Mouse (Mus musculus) liver, embryonic 15.5 days (tissue): ENCODE results near the gene Htr6. TPM values are rescaled to one million over a fixed set of nuclear protein-coding genes. Genes with fewer than 3 reads are reported as not detected.

Experiments used
- ATAC-seq: fragments of 200-750 bp; cut with Nextera tagmentation; 2 replicates; pipeline ENCODE4 v1.8.0; 2017; ENCODE audit warnings: moderate number of reproducible peaks, mild to moderate bottlenecking, moderate library complexity; ENCODE audit not compliant: insufficient read depth
- H3K27ac ChIP-seq: fragments of 300-500 bp; sonication (generic); replicated peaks from 2 replicates; pipeline ENCODE4 v1.5.1; 2015; ENCODE audit warnings: mild to moderate bottlenecking, inconsistent platforms
- H3K27me3 ChIP-seq: fragments of 300-500 bp; sonication (generic); 2 replicates; pipeline ENCODE4 v1.6.1; 2015; ENCODE audit warnings: mild to moderate bottlenecking, inconsistent platforms
- H3K36me3 ChIP-seq: fragments of 300-500 bp; sonication (generic); replicated peaks from 2 replicates; pipeline ENCODE4 v1.6.1; 2015; ENCODE audit warnings: moderate library complexity, mild to moderate bottlenecking, inconsistent platforms
- H3K4me1 ChIP-seq: fragments of 300-500 bp; sonication (generic); replicated peaks from 2 replicates; pipeline ENCODE4 v1.6.1; 2015; ENCODE audit warnings: inconsistent platforms
- H3K4me2 ChIP-seq: fragments of 300-500 bp; sonication (generic); 2 replicates; pipeline ENCODE4 v1.6.1; 2015; ENCODE audit warnings: moderate library complexity, mild to moderate bottlenecking, inconsistent platforms
- H3K4me3 ChIP-seq: fragments of 300-500 bp; sonication (generic); replicated peaks from 2 replicates; pipeline ENCODE4 v1.5.1; 2015; ENCODE audit warnings: mild to moderate bottlenecking, inconsistent platforms
- H3K9ac ChIP-seq: fragments of 300-500 bp; sonication (generic); 2 replicates; pipeline ENCODE4 v1.6.1; 2015; ENCODE audit warnings: moderate library complexity, mild to moderate bottlenecking, inconsistent platforms
- H3K9me3 ChIP-seq: fragments of 300-500 bp; sonication (generic); replicated peaks from 2 replicates; pipeline ENCODE4 v1.6.1; 2016; ENCODE audit warnings: inconsistent platforms
- WGBS: fragments of 180-500 bp; shearing (Covaris S2); methylation state at CpG from one replicate; pipeline ENCODE4 v1.1.7; 2015; ENCODE audit warnings: mixed read lengths; ENCODE audit not compliant: insufficient replicate concordance; 5-methylcytosine and 5-hydroxymethylcytosine counted together
- polyA plus RNA-seq: library from polyadenylated mRNA; unstranded; fragments of >200 nt; fragmentation: Nextera tagmentation; extraction: Ambion mirVana; gene quantifications from 2 replicates; pipeline ENCODE4 v1.2.1, GENCODE M21; 2015

Htr6 gene
- polyA plus RNA-seq, 1 experiment from 2014 or later: not detected

DNA sequence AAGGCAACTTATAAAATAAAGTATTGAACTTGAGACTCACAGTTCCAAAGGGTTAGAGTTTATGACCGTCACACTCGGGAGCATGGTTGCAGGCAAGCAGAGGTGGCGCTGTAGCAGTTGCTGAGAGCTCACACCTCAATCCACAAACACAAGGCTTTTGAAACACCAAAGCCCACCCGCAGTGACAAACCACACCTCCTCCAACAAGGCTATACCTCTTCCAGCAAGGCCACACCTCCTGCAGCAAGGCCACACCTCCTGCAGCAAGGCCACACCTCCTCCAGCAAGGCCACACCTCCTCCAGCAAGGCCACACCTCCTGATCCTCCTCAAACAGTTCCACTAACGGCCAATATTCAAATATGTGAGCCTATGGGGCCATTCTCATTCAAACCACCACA lies 30.8 kb downstream of the Htr6 start:
- Histone ChIP-seq H3K9ac (no peak overlapping the region), H3K36me3 (no peaks in the 10 kb centered on the region), H3K27ac (no peak overlapping the region), H3K27me3 (0 out of 2 replicates have a peak, but pooled peaks cover 6% of the 10 kb centered on the region), H3K4me1 (no peaks in the 10 kb centered on the region), H3K9me3 (no peaks in the 10 kb centered on the region), H3K4me3 (no peak overlapping the region), H3K4me2 (no peak overlapping the region)
- 73% methylated on average over 5 of the region's 5 CpGs for WGBS
- no peak for ATAC-seq

- 0 out of 2 replicates have a peak, but pooled peaks cover 9% of the 10 kb centered on the region for H3K27me3 ChIP-seq
- H3K4me2 ChIP-seq: no peak overlapping the region
- H3K9me3 ChIP-seq: no peaks in the 10 kb centered on the region
- H3K36me3 ChIP-seq: no peaks in the 10 kb centered on the region
- no peak overlapping the region for H3K9ac ChIP-seq
- ATAC-seq: no peak
- H3K4me1 ChIP-seq: no peaks in the 10 kb centered on the region
- WGBS: 46% methylated on average over 2 of the region's 2 CpGs
- no peak overlapping the region for H3K4me3 ChIP-seq
- H3K27ac ChIP-seq: no peak overlapping the region
Measured at GRCm38 (mm10) chr4:139043600-139043999, 31.8 kb downstream of the Htr6 start.

DNA sequence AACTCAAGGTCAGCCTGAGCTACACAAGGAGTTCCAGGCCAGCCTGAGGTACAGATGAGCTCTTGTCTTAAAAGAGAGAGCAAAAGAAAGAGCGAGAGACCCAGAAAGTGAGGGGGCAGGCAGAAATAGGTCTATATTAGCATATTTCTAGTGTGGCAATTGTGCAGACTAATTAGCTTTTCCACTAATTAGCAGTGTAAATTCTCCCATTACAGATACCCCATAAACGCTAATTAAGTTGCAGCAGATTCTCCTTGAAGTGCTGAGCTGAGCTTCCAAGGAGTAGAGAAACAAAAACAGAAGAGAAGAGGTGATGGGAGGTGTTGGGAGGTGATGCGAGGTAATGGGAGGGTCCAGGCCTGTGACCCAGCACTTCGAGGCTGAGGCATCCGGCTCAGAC lies 32.8 kb downstream of the Htr6 start:
- no peaks in the 10 kb centered on the region for H3K9me3 ChIP-seq
- WGBS: 57% methylated on average over 5 of the region's 5 CpGs
- no peaks in the 10 kb centered on the region for H3K4me1 ChIP-seq
- no peak overlapping the region for H3K4me2 ChIP-seq
- H3K36me3 ChIP-seq: no peaks in the 10 kb centered on the region
- no peak overlapping the region for H3K4me3 ChIP-seq
- no peak overlapping the region for H3K9ac ChIP-seq
- ATAC-seq: no peak
- H3K27me3 ChIP-seq: 0 out of 2 replicates have a peak, but pooled peaks cover 9% of the 10 kb centered on the region
- H3K27ac ChIP-seq: no peak overlapping the region

- ATAC-seq: no peak
- 15% methylated on average over 10 of the region's 10 CpGs for WGBS
- no peaks in the 10 kb centered on the region for H3K4me1 ChIP-seq
- no peak overlapping the region for H3K27ac ChIP-seq
- no peak overlapping the region for H3K9ac ChIP-seq
- H3K36me3 ChIP-seq: peaks cover 7% of the 10 kb centered on the region; the same call in 1 of the 2 replicates
- no peak overlapping the region for H3K4me2 ChIP-seq
- H3K27me3 ChIP-seq: 0 out of 2 replicates have a peak, but pooled peaks cover 9% of the 10 kb centered on the region
- no peaks in the 10 kb centered on the region for H3K9me3 ChIP-seq
- H3K4me3 ChIP-seq: no peak overlapping the region
Measured at GRCm38 (mm10) chr4:139040084-139040839, 35.1 kb downstream of the Htr6 start.

DNA sequence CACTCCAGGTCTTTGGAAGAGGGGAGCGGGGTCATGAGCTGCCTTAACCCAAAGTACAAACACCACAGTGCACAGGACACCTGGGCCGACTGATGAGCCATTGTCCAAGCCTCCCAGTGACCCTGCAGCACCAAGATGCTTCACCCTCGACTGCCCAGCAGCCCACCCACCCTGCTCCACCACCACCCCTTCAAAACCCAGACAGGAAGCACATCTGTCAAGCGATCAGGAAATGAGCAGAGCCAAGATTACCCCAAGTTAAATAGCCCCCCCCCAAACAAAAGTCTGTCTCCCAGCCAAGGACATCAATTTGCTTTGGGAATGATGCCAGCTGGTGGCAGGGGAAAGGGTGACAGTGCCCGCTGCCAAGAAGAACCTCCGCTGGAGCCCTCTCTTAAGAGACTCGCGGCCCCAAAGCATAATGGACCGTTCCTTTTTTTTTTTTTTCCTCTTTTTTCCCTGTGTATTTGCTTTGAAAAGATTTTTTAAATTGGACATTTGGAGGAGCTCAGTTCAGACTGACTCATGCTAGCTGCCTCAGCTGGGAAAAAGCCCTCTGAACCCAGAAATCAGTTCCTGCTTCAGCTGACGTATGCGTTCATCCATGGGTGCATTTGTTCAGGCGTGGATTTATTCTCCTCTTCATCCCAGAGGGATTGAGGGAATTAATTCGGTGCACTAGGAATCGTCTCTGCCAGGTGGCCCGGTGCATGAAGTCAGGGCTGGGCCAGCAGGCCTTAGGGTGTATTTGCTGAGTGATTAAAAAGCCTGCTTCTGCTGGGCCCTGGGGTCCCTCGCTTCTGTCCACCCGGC lies 37.4 kb downstream of the Htr6 start:
- 0 out of 2 replicates have a peak, but pooled peaks cover 9% of the 10 kb centered on the region for H3K27me3 ChIP-seq
- ATAC-seq: no peak

GRCm38 (mm10) chr4:139035799-139036198 lies 39.6 kb downstream of the Htr6 start:
- no peak overlapping the region for H3K9ac ChIP-seq
- H3K4me1 ChIP-seq: no peaks in the 10 kb centered on the region
- H3K4me2 ChIP-seq: no peak overlapping the region
- peaks cover 7% of the 10 kb centered on the region; the same call in 1 of the 2 replicates for H3K36me3 ChIP-seq
- no peak for ATAC-seq
- no peaks in the 10 kb centered on the region for H3K9me3 ChIP-seq
- H3K27ac ChIP-seq: no peak overlapping the region
- H3K4me3 ChIP-seq: no peak overlapping the region
- 78% methylated on average over 3 of the region's 3 CpGs for WGBS
- H3K27me3 ChIP-seq: 0 out of 2 replicates have a peak, but pooled peaks cover 9% of the 10 kb centered on the region

More for the DNA sequence above, 37.4 kb downstream of the Htr6 start:
- Histone ChIP-seq H3K4me2 (no peak overlapping the region), H3K4me1 (no peaks in the 10 kb centered on the region), H3K9me3 (no peaks in the 10 kb centered on the region), H3K4me3 (no peak overlapping the region), H3K27ac (no peak overlapping the region), H3K36me3 (peaks cover 7% of the 10 kb centered on the region; the same call in 1 of the 2 replicates), H3K9ac (no peak overlapping the region)
- 61% methylated on average over 17 of the region's 17 CpGs for WGBS

DNA sequence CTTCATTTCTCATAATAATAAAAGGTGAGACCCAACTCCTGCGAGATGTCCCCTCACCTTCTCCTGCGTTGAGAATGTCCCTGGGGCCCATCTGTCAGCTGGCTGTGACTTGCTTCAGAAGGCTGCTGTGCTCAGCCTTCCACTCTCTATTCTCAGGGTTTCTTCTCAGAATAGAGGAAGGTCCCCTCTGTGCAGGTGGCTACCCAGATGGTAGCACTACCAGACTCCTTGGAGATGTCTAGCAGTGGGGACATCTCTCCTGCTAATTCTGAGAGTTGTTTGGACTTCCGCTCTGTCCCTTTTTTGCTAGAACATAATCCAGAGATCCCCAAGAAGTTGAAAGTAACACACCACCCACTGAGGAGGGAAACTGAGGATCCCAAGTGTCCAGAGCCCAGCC lies 40.4 kb downstream of the Htr6 start:
- 0 out of 2 replicates have a peak, but pooled peaks cover 7% of the 10 kb centered on the region for H3K27me3 ChIP-seq

GRCm38 (mm10) chr4:139034540-139034939 lies 40.8 kb downstream of the Htr6 start:
- H3K4me1 ChIP-seq: no peaks in the 10 kb centered on the region
- H3K4me3 ChIP-seq: no peak overlapping the region
- WGBS: 39% methylated on average over 4 of the region's 4 CpGs
- 0 out of 2 replicates have a peak, but pooled peaks cover 3% of the 10 kb centered on the region for H3K27me3 ChIP-seq
- no peak overlapping the region for H3K27ac ChIP-seq
- H3K9me3 ChIP-seq: no peaks in the 10 kb centered on the region
- peaks cover 7% of the 10 kb centered on the region; the same call in 1 of the 2 replicates for H3K36me3 ChIP-seq
- no peak overlapping the region for H3K9ac ChIP-seq
- no peak for ATAC-seq
- no peak overlapping the region for H3K4me2 ChIP-seq

More for the DNA sequence above, 40.4 kb downstream of the Htr6 start:
- Histone ChIP-seq H3K9ac (no peak overlapping the region), H3K36me3 (peaks cover 7% of the 10 kb centered on the region; the same call in 1 of the 2 replicates), H3K4me1 (no peaks in the 10 kb centered on the region), H3K9me3 (no peaks in the 10 kb centered on the region), H3K27ac (no peak overlapping the region), H3K4me3 (no peak overlapping the region), H3K4me2 (no peak overlapping the region)
- ATAC-seq: no peak
- WGBS: 75% methylated on average over 3 of the region's 3 CpGs

DNA sequence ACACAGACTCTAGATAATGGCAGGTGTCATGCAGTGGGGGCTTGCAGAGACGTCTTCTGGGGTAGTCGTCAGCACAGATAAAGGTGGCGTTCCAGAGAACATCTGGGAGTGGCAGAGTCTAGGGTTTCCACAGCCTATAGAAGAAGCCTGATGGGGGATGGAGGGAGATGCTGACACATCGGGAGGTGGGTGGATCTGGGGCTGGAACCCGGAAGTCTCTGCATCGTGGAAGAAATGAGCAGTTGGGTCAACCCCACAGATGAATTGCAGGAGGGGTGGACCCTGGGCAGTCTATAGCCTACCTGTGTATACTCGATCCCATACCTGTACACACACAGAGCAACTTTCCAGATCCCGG lies 41.4 kb downstream of the Htr6 start:
- Histone ChIP-seq H3K9ac (no peak overlapping the region), H3K4me1 (no peaks in the 10 kb centered on the region), H3K27me3 (no peaks in the 10 kb centered on the region), H3K27ac (no peak overlapping the region), H3K9me3 (no peaks in the 10 kb centered on the region), H3K36me3 (peaks cover 7% of the 10 kb centered on the region; the same call in 1 of the 2 replicates), H3K4me2 (no peak overlapping the region), H3K4me3 (no peak overlapping the region)
- WGBS: 60% methylated on average over 8 of the region's 8 CpGs
- no peak for ATAC-seq

DNA sequence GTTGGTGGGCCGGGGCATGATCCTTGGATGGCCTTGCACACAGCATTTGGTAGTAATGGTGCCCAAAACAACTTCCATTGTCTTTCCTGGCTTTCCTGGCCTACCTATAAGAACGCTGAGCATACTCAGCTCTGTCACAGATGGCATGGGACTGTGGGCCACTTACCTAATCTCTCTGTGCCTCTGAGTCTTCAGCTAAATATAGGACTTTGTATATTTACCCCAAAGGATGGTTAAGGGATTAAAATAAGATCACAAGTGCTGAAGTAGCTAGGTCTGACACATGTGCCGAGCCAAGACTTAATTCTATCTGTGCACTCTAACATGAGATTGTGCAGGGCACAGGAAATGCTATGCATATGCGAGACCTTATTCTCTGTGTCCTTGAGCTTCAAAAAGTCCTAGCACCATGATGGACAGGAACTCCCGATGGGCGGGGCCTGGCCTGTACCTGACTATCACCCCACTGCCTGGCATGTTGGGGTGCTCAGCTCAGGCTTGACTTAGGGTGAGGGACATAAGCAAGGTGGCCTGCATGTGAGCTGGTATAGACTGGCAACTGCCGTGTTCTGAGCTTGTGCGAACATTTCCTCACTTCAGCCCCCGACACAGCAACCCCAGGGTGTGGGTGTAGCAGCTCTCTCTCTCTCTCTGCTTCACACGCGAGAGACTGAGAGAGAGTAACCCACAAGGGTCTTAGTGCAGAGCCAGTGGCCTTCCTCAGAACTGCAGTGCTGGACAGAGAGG lies 41.9 kb downstream of the Htr6 start:
- Histone ChIP-seq H3K27ac (no peak overlapping the region), H3K36me3 (peaks cover 7% of the 10 kb centered on the region; the same call in 1 of the 2 replicates), H3K4me2 (no peak overlapping the region), H3K27me3 (no peaks in the 10 kb centered on the region), H3K4me1 (no peaks in the 10 kb centered on the region), H3K4me3 (no peak overlapping the region), H3K9me3 (no peaks in the 10 kb centered on the region), H3K9ac (no peak overlapping the region)
- ATAC-seq: no peak
- WGBS: 67% methylated on average over 11 of the region's 11 CpGs
